Mouse (Mus musculus): ENCODE measurements around the gene Cdhr2. TPM values are rescaled to one million over a fixed set of nuclear protein-coding genes. Genes with fewer than 3 reads are reported as not detected.
A peak's percentile ranks its signal among the peaks of the same experiment; 100 is the strongest.

Cdhr2 gene
- polyA plus RNA-seq, 1 experiment from 2014 or later = 7.4 TPM

- H3K4me3 ChIP-seq (ENCODE audit: low read depth, low read length) = no peak overlapping the region
- no peak for ATAC-seq (replicated peaks; ENCODE audit: low FRiP score)
- 63% methylated on average over 7 of the region's 7 CpGs for WGBS
- H3K27ac ChIP-seq (ENCODE audit: low read depth, low read length) = no peak overlapping the region
- H3K9ac ChIP-seq (ENCODE audit: low read depth, low read length) = no peak overlapping the region
- no peak for DNase-seq (ENCODE audit: low spot score)
- no peaks in the 10 kb centered on the region; the same call in 1 of the 2 replicates for H3K27me3 ChIP-seq (replicated peaks; ENCODE audit: control insufficient read depth, insufficient read depth, low read length)
- H3K9me3 ChIP-seq (ENCODE audit: control insufficient read depth, low read length) = no peaks in the 10 kb centered on the region
- H3K4me1 ChIP-seq (replicated peaks; ENCODE audit: control insufficient read depth, insufficient read depth, low read length) = peaks cover 7% of the 10 kb centered on the region
- H3K36me3 ChIP-seq (ENCODE audit: control insufficient read depth, insufficient read depth, low read length) = no peaks in the 10 kb centered on the region
- H3K4me2 ChIP-seq = no peak overlapping the region; the same call in 1 of the 2 replicates
Observed at GRCm38 (mm10) chr13:54702507-54702906, 1.2 kb downstream of the Cdhr2 start.

- Histone ChIP-seq H3K27me3 (replicated peaks; ENCODE audit: control insufficient read depth, insufficient read depth, low read length) (no peaks in the 10 kb centered on the region; the same call in 1 of the 2 replicates), H3K4me3 (ENCODE audit: low read depth, low read length) (no peak overlapping the region), H3K9ac (ENCODE audit: low read depth, low read length) (no peak overlapping the region), H3K4me1 (replicated peaks; ENCODE audit: control insufficient read depth, insufficient read depth, low read length) (peaks cover 7% of the 10 kb centered on the region), H3K4me2 (no peak overlapping the region), H3K9me3 (ENCODE audit: control insufficient read depth, low read length) (no peaks in the 10 kb centered on the region), H3K27ac (ENCODE audit: low read depth, low read length) (no peak overlapping the region), H3K36me3 (ENCODE audit: control insufficient read depth, insufficient read depth, low read length) (no peaks in the 10 kb centered on the region)
- ATAC-seq (replicated peaks; ENCODE audit: low FRiP score) = no peak
- 50% methylated on average over 6 of the region's 6 CpGs for WGBS
- no peak for DNase-seq (ENCODE audit: low spot score)
Observed at GRCm38 (mm10) chr13:54704890-54705289, 3.6 kb downstream of the Cdhr2 start.

GRCm38 (mm10) chr13:54710866-54711265, 9.6 kb downstream of the Cdhr2 start:
- H3K4me2 ChIP-seq = no peak overlapping the region
- H3K36me3 ChIP-seq (ENCODE audit: control insufficient read depth, insufficient read depth, low read length) = no peaks in the 10 kb centered on the region
- H3K4me1 ChIP-seq (replicated peaks; ENCODE audit: control insufficient read depth, insufficient read depth, low read length) = no peaks in the 10 kb centered on the region
- H3K4me3 ChIP-seq (ENCODE audit: low read depth, low read length) = no peak overlapping the region
- no peaks in the 10 kb centered on the region for H3K9me3 ChIP-seq (ENCODE audit: control insufficient read depth, low read length)
- H3K9ac ChIP-seq (ENCODE audit: low read depth, low read length) = no peak overlapping the region
- ATAC-seq (replicated peaks; ENCODE audit: low FRiP score) = no peak
- no peak for DNase-seq (ENCODE audit: low spot score)
- WGBS = 68% methylated on average over 3 of the region's 3 CpGs
- H3K27ac ChIP-seq (ENCODE audit: low read depth, low read length) = no peak overlapping the region
- H3K27me3 ChIP-seq (replicated peaks; ENCODE audit: control insufficient read depth, insufficient read depth, low read length) = no peaks in the 10 kb centered on the region; the same call in 1 of the 2 replicates

GRCm38 (mm10) chr13:54714393-54714792, 13.1 kb downstream of the Cdhr2 start:
- WGBS = 42% methylated on average over 4 of the region's 4 CpGs
- no peak overlapping the region for H3K4me3 ChIP-seq (ENCODE audit: low read depth, low read length)
- ATAC-seq (replicated peaks; ENCODE audit: low FRiP score) = no peak
- no peaks in the 10 kb centered on the region for H3K9me3 ChIP-seq (ENCODE audit: control insufficient read depth, low read length)
- no peak overlapping the region for H3K27ac ChIP-seq (ENCODE audit: low read depth, low read length)
- H3K36me3 ChIP-seq (ENCODE audit: control insufficient read depth, insufficient read depth, low read length) = no peaks in the 10 kb centered on the region
- no peak for DNase-seq (ENCODE audit: low spot score)
- H3K9ac ChIP-seq (ENCODE audit: low read depth, low read length) = no peak overlapping the region
- H3K27me3 ChIP-seq (replicated peaks; ENCODE audit: control insufficient read depth, insufficient read depth, low read length) = no peaks in the 10 kb centered on the region; the same call in 1 of the 2 replicates
- no peak overlapping the region for H3K4me2 ChIP-seq
- no peaks in the 10 kb centered on the region for H3K4me1 ChIP-seq (replicated peaks; ENCODE audit: control insufficient read depth, insufficient read depth, low read length)

GRCm38 (mm10) chr13:54714996-54715395, 13.7 kb downstream of the Cdhr2 start:
- no peak overlapping the region for H3K4me2 ChIP-seq
- WGBS = 83% methylated on average over 10 of the region's 10 CpGs
- no peak overlapping the region for H3K4me3 ChIP-seq (ENCODE audit: low read depth, low read length)
- no peaks in the 10 kb centered on the region for H3K9me3 ChIP-seq (ENCODE audit: control insufficient read depth, low read length)
- DNase-seq (ENCODE audit: low spot score) = no peak
- no peaks in the 10 kb centered on the region for H3K36me3 ChIP-seq (ENCODE audit: control insufficient read depth, insufficient read depth, low read length)
- H3K4me1 ChIP-seq (replicated peaks; ENCODE audit: control insufficient read depth, insufficient read depth, low read length) = no peaks in the 10 kb centered on the region
- no peak overlapping the region for H3K9ac ChIP-seq (ENCODE audit: low read depth, low read length)
- H3K27ac ChIP-seq (ENCODE audit: low read depth, low read length) = no peak overlapping the region
- no peaks in the 10 kb centered on the region; the same call in 1 of the 2 replicates for H3K27me3 ChIP-seq (replicated peaks; ENCODE audit: control insufficient read depth, insufficient read depth, low read length)
- ATAC-seq (replicated peaks; ENCODE audit: low FRiP score) = no peak

GRCm38 (mm10) chr13:54716916-54717315, 15.7 kb downstream of the Cdhr2 start:
- Histone ChIP-seq H3K9me3 (ENCODE audit: control insufficient read depth, low read length) (no peaks in the 10 kb centered on the region), H3K27ac (ENCODE audit: low read depth, low read length) (no peak overlapping the region), H3K4me3 (ENCODE audit: low read depth, low read length) (no peak overlapping the region), H3K9ac (ENCODE audit: low read depth, low read length) (no peak overlapping the region), H3K4me1 (replicated peaks; ENCODE audit: control insufficient read depth, insufficient read depth, low read length) (no peaks in the 10 kb centered on the region), H3K4me2 (no peak overlapping the region), H3K27me3 (replicated peaks; ENCODE audit: control insufficient read depth, insufficient read depth, low read length) (no peaks in the 10 kb centered on the region; the same call in 1 of the 2 replicates), H3K36me3 (ENCODE audit: control insufficient read depth, insufficient read depth, low read length) (no peaks in the 10 kb centered on the region)
- DNase-seq (ENCODE audit: low spot score) (no peak), ATAC-seq (replicated peaks; ENCODE audit: low FRiP score) (no peak)
- WGBS = 5% methylated on average over 5 of the region's 5 CpGs

GRCm38 (mm10) chr13:54723143-54723542, 21.9 kb downstream of the Cdhr2 start:
- 83% methylated on average over 3 of the region's 3 CpGs for WGBS
- no peak overlapping the region for H3K4me3 ChIP-seq (ENCODE audit: low read depth, low read length)
- DNase-seq (ENCODE audit: low spot score) = no peak
- no peaks in the 10 kb centered on the region for H3K9me3 ChIP-seq (ENCODE audit: control insufficient read depth, low read length)
- 0 out of 2 replicates have a peak, but pooled peaks cover 3% of the 10 kb centered on the region for H3K36me3 ChIP-seq (ENCODE audit: control insufficient read depth, insufficient read depth, low read length)
- no peak overlapping the region for H3K4me2 ChIP-seq
- no peak overlapping the region for H3K9ac ChIP-seq (ENCODE audit: low read depth, low read length)
- H3K27ac ChIP-seq (ENCODE audit: low read depth, low read length) = no peak overlapping the region
- no peaks in the 10 kb centered on the region for H3K27me3 ChIP-seq (replicated peaks; ENCODE audit: control insufficient read depth, insufficient read depth, low read length)
- ATAC-seq (replicated peaks; ENCODE audit: low FRiP score) = no peak
- no peaks in the 10 kb centered on the region for H3K4me1 ChIP-seq (replicated peaks; ENCODE audit: control insufficient read depth, insufficient read depth, low read length)

GRCm38 (mm10) chr13:54726131-54726530, 24.9 kb downstream of the Cdhr2 start:
- no peak overlapping the region for H3K4me3 ChIP-seq (ENCODE audit: low read depth, low read length)
- H3K36me3 ChIP-seq (ENCODE audit: control insufficient read depth, insufficient read depth, low read length) = 0 out of 2 replicates have a peak, but pooled peaks cover 3% of the 10 kb centered on the region
- no peak overlapping the region for H3K27ac ChIP-seq (ENCODE audit: low read depth, low read length)
- H3K4me1 ChIP-seq (replicated peaks; ENCODE audit: control insufficient read depth, insufficient read depth, low read length) = no peaks in the 10 kb centered on the region
- no peak overlapping the region for H3K9ac ChIP-seq (ENCODE audit: low read depth, low read length)
- no peaks in the 10 kb centered on the region for H3K27me3 ChIP-seq (replicated peaks; ENCODE audit: control insufficient read depth, insufficient read depth, low read length)
- ATAC-seq (replicated peaks; ENCODE audit: low FRiP score) = no peak
- no peaks in the 10 kb centered on the region for H3K9me3 ChIP-seq (ENCODE audit: control insufficient read depth, low read length)
- DNase-seq (ENCODE audit: low spot score) = no peak
- 73% methylated on average over 11 of the region's 11 CpGs for WGBS
- no peak overlapping the region for H3K4me2 ChIP-seq

GRCm38 (mm10) chr13:54736931-54737330, 35.7 kb downstream of the Cdhr2 start:
- H3K4me3 ChIP-seq (ENCODE audit: low read depth, low read length) = no peak overlapping the region
- no peak for ATAC-seq (replicated peaks; ENCODE audit: low FRiP score)
- H3K4me2 ChIP-seq = peak overlapping the region; percentile 61
- WGBS = 30% methylated on average over 3 of the region's 3 CpGs
- DNase-seq (ENCODE audit: low spot score) = no peak
- H3K9me3 ChIP-seq (ENCODE audit: control insufficient read depth, low read length) = no peaks in the 10 kb centered on the region
- H3K36me3 ChIP-seq (ENCODE audit: control insufficient read depth, insufficient read depth, low read length) = no peaks in the 10 kb centered on the region
- no peak overlapping the region for H3K27ac ChIP-seq (ENCODE audit: low read depth, low read length)
- H3K27me3 ChIP-seq (replicated peaks; ENCODE audit: control insufficient read depth, insufficient read depth, low read length) = peaks cover 55% of the 10 kb centered on the region
- H3K4me1 ChIP-seq (replicated peaks; ENCODE audit: control insufficient read depth, insufficient read depth, low read length) = no peaks in the 10 kb centered on the region
- H3K9ac ChIP-seq (ENCODE audit: low read depth, low read length) = no peak overlapping the region

All from liver, embryonic 11.5 days (tissue).